Mouse (Mus musculus): ENCODE measurements around the gene Krt26. TPM values are rescaled to one million over a fixed set of nuclear protein-coding genes. Genes with fewer than 3 reads are reported as not detected.

Krt26 gene
- polyA plus RNA-seq, 1 experiment from 2014 or later = not detected

DNA sequence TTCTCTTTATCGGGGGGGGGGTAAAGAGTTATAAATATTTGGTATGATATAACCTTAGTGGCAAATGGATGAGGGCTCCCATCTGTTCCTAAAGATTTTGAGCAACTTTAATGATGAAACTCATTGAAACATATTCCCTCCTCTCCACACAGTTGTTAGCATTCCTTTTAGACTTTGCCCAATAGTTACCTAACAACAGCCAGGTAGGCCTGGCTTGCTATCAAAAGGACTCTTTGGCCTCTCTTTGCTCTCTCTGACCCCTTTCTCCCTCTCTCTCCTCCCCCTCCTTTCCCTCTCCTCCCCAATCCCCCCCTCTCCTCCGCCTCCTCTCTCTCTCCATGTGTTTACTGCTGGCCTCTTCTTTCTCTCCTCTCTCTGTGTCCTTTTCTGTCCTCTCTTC lies 23.2 kb downstream of the Krt26 start:
- Histone ChIP-seq H3K27me3 (ENCODE audit: control insufficient read depth, insufficient read depth, low read length) (no peaks in the 10 kb centered on the region), H3K9me3 (ENCODE audit: control insufficient read depth, low read length) (no peaks in the 10 kb centered on the region), H3K27ac (replicated peaks; ENCODE audit: low read depth, low read length) (no peak overlapping the region), H3K4me3 (ENCODE audit: low read depth, low read length) (no peak overlapping the region), H3K4me2 (ENCODE audit: low read depth, severe bottlenecking) (no peak overlapping the region), H3K36me3 (ENCODE audit: control insufficient read depth, insufficient read depth, low read length) (no peaks in the 10 kb centered on the region), H3K4me1 (ENCODE audit: control insufficient read depth, insufficient read depth, low read length) (no peaks in the 10 kb centered on the region), H3K9ac (ENCODE audit: low read length) (no peak overlapping the region)
- WGBS = 86% methylated on average over 2 of the region's 2 CpGs
- no peak for DNase-seq (ENCODE audit: low spot score)
- ATAC-seq (ENCODE audit: insufficient number of reproducible peaks, low FRiP score, low TSS enrichment, low read depth) = no peak

DNA sequence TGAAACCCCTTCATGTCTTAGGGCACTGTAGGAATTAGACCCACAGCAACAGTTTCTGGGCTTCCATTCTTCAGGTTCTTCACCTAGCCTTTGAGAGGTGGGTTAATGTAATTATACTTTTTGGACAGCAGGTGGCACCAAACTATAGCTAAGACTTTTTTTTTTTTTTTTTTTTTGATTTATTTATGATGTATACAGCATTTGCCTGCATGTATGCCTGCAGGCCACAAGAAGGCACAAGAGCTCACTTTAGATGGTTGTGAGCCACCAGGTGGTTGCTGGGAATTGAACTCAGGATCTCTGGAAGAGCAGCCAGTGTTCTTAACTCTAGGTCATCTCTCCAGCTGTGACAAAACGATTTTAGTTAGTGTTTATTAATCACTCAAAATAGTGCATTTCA lies 26.9 kb downstream of the Krt26 start:
- ATAC-seq (ENCODE audit: insufficient number of reproducible peaks, low FRiP score, low TSS enrichment, low read depth) (no peak), DNase-seq (ENCODE audit: low spot score) (no peak)
- no peaks in the 10 kb centered on the region for H3K27me3 ChIP-seq (ENCODE audit: control insufficient read depth, insufficient read depth, low read length)
- H3K4me3 ChIP-seq (ENCODE audit: low read depth, low read length) = no peak overlapping the region
- no peaks in the 10 kb centered on the region for H3K9me3 ChIP-seq (ENCODE audit: control insufficient read depth, low read length)
- H3K36me3 ChIP-seq (ENCODE audit: control insufficient read depth, insufficient read depth, low read length) = no peaks in the 10 kb centered on the region
- no peak overlapping the region for H3K27ac ChIP-seq (replicated peaks; ENCODE audit: low read depth, low read length)
- WGBS = 89% methylated on average over 1 of the region's 1 CpGs
- H3K4me1 ChIP-seq (ENCODE audit: control insufficient read depth, insufficient read depth, low read length) = no peaks in the 10 kb centered on the region
- H3K4me2 ChIP-seq (ENCODE audit: low read depth, severe bottlenecking) = no peak overlapping the region
- no peak overlapping the region for H3K9ac ChIP-seq (ENCODE audit: low read length)

DNA sequence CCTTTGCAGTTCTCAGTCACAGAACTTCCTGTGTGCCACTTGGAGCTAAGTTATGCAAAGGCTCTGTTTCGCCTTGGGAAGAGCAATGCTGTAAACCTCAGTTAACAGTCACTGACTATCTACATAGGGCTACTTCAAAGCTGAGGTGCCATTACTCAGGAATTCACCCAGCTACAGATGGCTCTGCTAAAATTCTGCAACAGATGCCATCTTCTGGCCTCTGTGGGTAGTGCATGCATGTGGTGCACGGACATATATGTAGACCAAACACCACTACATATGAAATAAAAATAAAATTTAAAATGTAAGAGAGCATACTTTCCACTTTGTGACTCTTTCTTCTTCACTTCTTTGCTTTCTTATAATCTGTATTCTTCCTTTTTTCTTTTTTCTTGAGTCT lies 30.2 kb downstream of the Krt26 start:
- peak; percentile 86 for DNase-seq (ENCODE audit: low spot score)
- WGBS = 26% methylated on average over 2 of the region's 2 CpGs

DNA sequence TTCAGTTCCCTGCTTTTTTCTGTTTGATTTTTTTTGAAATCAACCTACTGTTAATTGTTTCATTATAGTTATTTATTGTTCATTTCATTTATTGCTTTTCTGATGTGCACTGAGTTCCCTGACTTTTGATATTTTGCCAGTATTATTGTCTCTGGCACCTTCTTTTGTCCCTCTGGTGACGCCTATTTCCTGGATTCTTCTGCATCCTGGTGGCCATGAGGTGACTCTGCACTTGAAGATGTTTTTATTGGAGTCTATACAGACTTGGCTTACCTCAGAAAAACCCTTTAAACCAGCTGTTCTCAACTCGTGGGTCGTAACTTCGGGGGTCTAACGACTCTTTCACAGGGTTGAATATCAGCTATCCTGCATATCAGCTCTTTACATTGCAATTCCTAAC lies 42.7 kb downstream of the Krt26 start:
- no peaks in the 10 kb centered on the region for H3K4me1 ChIP-seq (ENCODE audit: control insufficient read depth, insufficient read depth, low read length)
- H3K9ac ChIP-seq (ENCODE audit: low read length) = no peak overlapping the region
- no peak overlapping the region for H3K27ac ChIP-seq (replicated peaks; ENCODE audit: low read depth, low read length)
- DNase-seq (ENCODE audit: low spot score) (no peak), ATAC-seq (ENCODE audit: insufficient number of reproducible peaks, low FRiP score, low TSS enrichment, low read depth) (no peak)
- H3K36me3 ChIP-seq (ENCODE audit: control insufficient read depth, insufficient read depth, low read length) = no peaks in the 10 kb centered on the region
- H3K4me2 ChIP-seq (ENCODE audit: low read depth, severe bottlenecking) = no peak overlapping the region
- H3K9me3 ChIP-seq (ENCODE audit: control insufficient read depth, low read length) = no peaks in the 10 kb centered on the region
- no peaks in the 10 kb centered on the region for H3K27me3 ChIP-seq (ENCODE audit: control insufficient read depth, insufficient read depth, low read length)
- 57% methylated on average over 5 of the region's 5 CpGs for WGBS
- H3K4me3 ChIP-seq (ENCODE audit: low read depth, low read length) = no peak overlapping the region

More for the DNA sequence above, 30.2 kb downstream of the Krt26 start:
- Histone ChIP-seq H3K9me3 (ENCODE audit: control insufficient read depth, low read length) (no peaks in the 10 kb centered on the region), H3K36me3 (ENCODE audit: control insufficient read depth, insufficient read depth, low read length) (no peaks in the 10 kb centered on the region), H3K4me2 (ENCODE audit: low read depth, severe bottlenecking) (no peak overlapping the region), H3K27me3 (ENCODE audit: control insufficient read depth, insufficient read depth, low read length) (no peaks in the 10 kb centered on the region), H3K27ac (replicated peaks; ENCODE audit: low read depth, low read length) (no peak overlapping the region), H3K9ac (ENCODE audit: low read length) (no peak overlapping the region), H3K4me1 (ENCODE audit: control insufficient read depth, insufficient read depth, low read length) (no peaks in the 10 kb centered on the region), H3K4me3 (ENCODE audit: low read depth, low read length) (no peak overlapping the region)
- ATAC-seq (ENCODE audit: insufficient number of reproducible peaks, low FRiP score, low TSS enrichment, low read depth) = no peak

DNA sequence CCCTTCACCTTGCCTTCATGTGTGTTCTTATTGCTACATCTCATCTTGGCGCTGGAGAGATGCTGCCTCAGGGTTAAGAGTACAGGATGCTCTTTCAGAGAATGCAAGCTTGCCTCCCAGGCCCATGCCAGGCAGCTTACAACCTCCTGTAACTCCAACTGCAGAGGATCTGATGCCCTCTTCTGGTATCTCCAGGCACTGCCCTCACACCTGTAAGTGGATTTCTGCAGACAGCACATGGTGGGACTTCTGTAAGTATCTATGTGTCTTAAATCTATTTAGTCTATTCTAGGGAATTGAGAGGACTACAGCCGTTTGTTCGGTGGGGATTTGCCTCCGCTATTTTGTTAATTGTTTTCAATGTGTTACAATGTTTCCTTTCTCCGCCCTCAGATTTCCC lies 44.9 kb downstream of the Krt26 start:
- no peak overlapping the region for H3K27ac ChIP-seq (replicated peaks; ENCODE audit: low read depth, low read length)
- H3K4me3 ChIP-seq (ENCODE audit: low read depth, low read length) = no peak overlapping the region
- 63% methylated on average over 5 of the region's 5 CpGs for WGBS
- no peaks in the 10 kb centered on the region for H3K4me1 ChIP-seq (ENCODE audit: control insufficient read depth, insufficient read depth, low read length)
- no peaks in the 10 kb centered on the region for H3K9me3 ChIP-seq (ENCODE audit: control insufficient read depth, low read length)
- ATAC-seq (ENCODE audit: insufficient number of reproducible peaks, low FRiP score, low TSS enrichment, low read depth) (no peak), DNase-seq (ENCODE audit: low spot score) (peak; percentile 61)
- H3K36me3 ChIP-seq (ENCODE audit: control insufficient read depth, insufficient read depth, low read length) = no peaks in the 10 kb centered on the region
- no peaks in the 10 kb centered on the region for H3K27me3 ChIP-seq (ENCODE audit: control insufficient read depth, insufficient read depth, low read length)
- H3K4me2 ChIP-seq (ENCODE audit: low read depth, severe bottlenecking) = no peak overlapping the region
- no peak overlapping the region for H3K9ac ChIP-seq (ENCODE audit: low read length)

DNA sequence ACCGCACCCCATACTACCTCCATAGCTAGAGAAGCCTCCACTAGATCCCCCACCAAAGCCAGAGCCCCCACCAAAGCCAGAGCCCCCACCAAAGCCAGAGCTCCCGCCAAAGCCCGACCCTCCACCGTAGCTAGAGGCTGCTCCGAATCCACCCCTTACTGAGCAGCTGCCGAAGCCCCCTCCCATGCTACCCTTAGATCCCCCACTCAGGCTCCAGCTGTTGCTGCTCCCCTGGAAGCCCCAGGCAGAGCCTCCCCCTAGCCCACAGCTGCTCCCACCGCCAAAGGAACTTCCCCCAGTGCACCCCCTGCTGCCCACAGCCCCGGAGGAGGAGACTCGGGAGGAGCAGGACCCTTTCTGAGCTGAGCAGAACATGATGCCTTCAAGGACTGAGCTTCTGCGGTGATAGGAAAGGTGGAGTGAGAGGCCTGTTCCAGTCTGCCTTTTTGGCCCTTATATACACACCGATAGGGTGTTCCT lies 52.9 kb downstream of the Krt26 start, which contains the start of gene Krt24:
Krt24 (minus strand) TSS at position 430 of the 480 bp plus-strand sequence.
- no peak within 1 kb of the TSS for H3K4me2 ChIP-seq (ENCODE audit: low read depth, severe bottlenecking)
- H3K27ac ChIP-seq (replicated peaks; ENCODE audit: low read depth, low read length) = no peak within 1 kb of the TSS
- H3K36me3 ChIP-seq (ENCODE audit: control insufficient read depth, insufficient read depth, low read length) = no peaks in the 10 kb centered on the region
- H3K9ac ChIP-seq (ENCODE audit: low read length) = no peak within 1 kb of the TSS
- 43% methylated on average over 11 of the region's 11 CpGs for WGBS
- H3K4me1 ChIP-seq (ENCODE audit: control insufficient read depth, insufficient read depth, low read length) = no peaks in the 10 kb centered on the region
- H3K4me3 ChIP-seq (ENCODE audit: low read depth, low read length) = no peak within 1 kb of the TSS
- DNase-seq (ENCODE audit: low spot score) (no peak), ATAC-seq (ENCODE audit: insufficient number of reproducible peaks, low FRiP score, low TSS enrichment, low read depth) (peak; percentile 31; the same call in 1 of the 2 replicates)
- H3K9me3 ChIP-seq (ENCODE audit: control insufficient read depth, low read length) = no peaks in the 10 kb centered on the region
- H3K27me3 ChIP-seq (ENCODE audit: control insufficient read depth, insufficient read depth, low read length) = no peaks in the 10 kb centered on the region

DNA sequence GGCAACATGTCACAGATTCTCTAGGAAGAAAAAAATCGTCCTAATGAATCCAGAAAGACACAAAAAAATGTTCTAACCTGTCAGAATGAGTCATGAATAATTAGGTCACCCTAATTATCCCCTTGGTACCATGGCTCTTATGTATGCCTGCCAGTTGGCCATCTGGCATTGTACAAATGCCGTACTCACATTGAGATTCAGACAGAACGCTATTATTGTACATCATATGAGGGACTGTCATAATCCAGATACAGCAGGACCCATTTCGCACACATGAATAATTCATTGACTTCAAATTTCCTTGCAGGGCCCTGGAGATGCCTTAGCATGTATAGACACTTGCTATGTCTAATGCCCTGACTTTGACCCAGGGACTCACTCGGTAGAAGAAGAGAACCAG lies 53.8 kb downstream of the Krt26 start:
- H3K4me1 ChIP-seq (ENCODE audit: control insufficient read depth, insufficient read depth, low read length) = no peaks in the 10 kb centered on the region
- H3K36me3 ChIP-seq (ENCODE audit: control insufficient read depth, insufficient read depth, low read length) = no peaks in the 10 kb centered on the region
- no peak overlapping the region for H3K9ac ChIP-seq (ENCODE audit: low read length)
- ATAC-seq (ENCODE audit: insufficient number of reproducible peaks, low FRiP score, low TSS enrichment, low read depth) = no peak
- no peak overlapping the region for H3K4me3 ChIP-seq (ENCODE audit: low read depth, low read length)
- no peak overlapping the region for H3K4me2 ChIP-seq (ENCODE audit: low read depth, severe bottlenecking)
- no peaks in the 10 kb centered on the region for H3K27me3 ChIP-seq (ENCODE audit: control insufficient read depth, insufficient read depth, low read length)
- WGBS = 88% methylated on average over 5 of the region's 5 CpGs
- H3K27ac ChIP-seq (replicated peaks; ENCODE audit: low read depth, low read length) = no peak overlapping the region
- DNase-seq (ENCODE audit: low spot score) = no peak
- no peaks in the 10 kb centered on the region for H3K9me3 ChIP-seq (ENCODE audit: control insufficient read depth, low read length)

DNA sequence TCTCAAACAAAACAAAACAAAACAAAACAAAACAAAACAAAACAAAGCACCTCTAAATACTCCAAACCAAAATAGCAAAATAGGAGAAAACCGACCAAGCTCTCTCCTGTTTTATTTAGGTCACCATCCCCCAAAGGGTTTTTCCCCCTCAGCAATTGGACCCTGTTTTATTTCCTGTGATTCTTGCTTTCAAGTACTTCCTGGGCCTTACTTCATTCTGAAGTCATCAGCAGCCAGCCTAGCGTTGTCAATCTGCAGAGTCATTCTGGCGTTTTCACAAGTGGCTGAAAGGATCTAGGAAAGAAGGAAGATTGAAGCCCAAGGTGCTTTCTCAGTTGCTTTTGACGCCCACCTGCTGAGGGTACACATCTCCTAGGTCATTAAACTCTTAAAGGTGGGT lies 54.4 kb downstream of the Krt26 start:
- H3K4me1 ChIP-seq (ENCODE audit: control insufficient read depth, insufficient read depth, low read length) = no peaks in the 10 kb centered on the region
- no peak overlapping the region for H3K9ac ChIP-seq (ENCODE audit: low read length)
- no peaks in the 10 kb centered on the region for H3K36me3 ChIP-seq (ENCODE audit: control insufficient read depth, insufficient read depth, low read length)
- no peak overlapping the region for H3K27ac ChIP-seq (replicated peaks; ENCODE audit: low read depth, low read length)
- DNase-seq (ENCODE audit: low spot score) (no peak), ATAC-seq (ENCODE audit: insufficient number of reproducible peaks, low FRiP score, low TSS enrichment, low read depth) (no peak)
- 54% methylated on average over 4 of the region's 4 CpGs for WGBS
- no peak overlapping the region for H3K4me2 ChIP-seq (ENCODE audit: low read depth, severe bottlenecking)
- no peaks in the 10 kb centered on the region for H3K9me3 ChIP-seq (ENCODE audit: control insufficient read depth, low read length)
- no peaks in the 10 kb centered on the region for H3K27me3 ChIP-seq (ENCODE audit: control insufficient read depth, insufficient read depth, low read length)
- H3K4me3 ChIP-seq (ENCODE audit: low read depth, low read length) = no peak overlapping the region

DNA sequence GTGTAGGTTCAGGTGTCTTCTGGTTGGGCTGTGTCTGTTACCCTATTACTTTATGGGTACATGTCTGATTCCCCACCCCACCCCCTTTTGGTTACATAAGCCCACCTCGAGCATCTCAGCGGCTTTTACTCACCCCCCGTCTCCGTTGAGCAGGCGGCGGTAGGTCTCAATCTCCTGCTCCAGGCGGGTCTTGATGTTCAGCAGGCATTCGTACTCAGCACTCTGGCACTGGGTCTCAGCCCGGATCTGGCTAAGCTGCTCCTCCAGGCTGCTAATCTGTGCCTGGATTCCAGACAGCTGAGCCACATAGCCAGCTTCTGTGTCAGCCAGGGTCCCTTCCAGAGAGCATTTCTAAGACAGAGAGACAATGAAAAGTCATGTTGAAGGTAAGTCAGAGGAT lies 56.6 kb downstream of the Krt26 start:
- H3K4me2 ChIP-seq (ENCODE audit: low read depth, severe bottlenecking) = no peak overlapping the region
- H3K9me3 ChIP-seq (ENCODE audit: control insufficient read depth, low read length) = no peaks in the 10 kb centered on the region
- no peaks in the 10 kb centered on the region for H3K36me3 ChIP-seq (ENCODE audit: control insufficient read depth, insufficient read depth, low read length)
- no peaks in the 10 kb centered on the region for H3K4me1 ChIP-seq (ENCODE audit: control insufficient read depth, insufficient read depth, low read length)
- H3K27ac ChIP-seq (replicated peaks; ENCODE audit: low read depth, low read length) = no peak overlapping the region
- WGBS = 72% methylated on average over 9 of the region's 9 CpGs
- DNase-seq (ENCODE audit: low spot score) (no peak), ATAC-seq (ENCODE audit: insufficient number of reproducible peaks, low FRiP score, low TSS enrichment, low read depth) (no peak)
- no peak overlapping the region for H3K4me3 ChIP-seq (ENCODE audit: low read depth, low read length)
- H3K9ac ChIP-seq (ENCODE audit: low read length) = no peak overlapping the region
- H3K27me3 ChIP-seq (ENCODE audit: control insufficient read depth, insufficient read depth, low read length) = no peaks in the 10 kb centered on the region
